Mouse (Mus musculus) heart, postnatal 0 days (tissue): ENCODE measurements at regions not wholly inside any gene's neighbourhood (a gene's known extent, or its start where the extent isn't known, plus 50 kb on each side); places are given as distances from the start of the nearest gene placed in this dataset.

Experiments used
- CTCF ChIP-seq: IDR thresholded peaks from 2 replicates; pipeline ENCODE4 v1.5.1; 2016; ENCODE audit warnings: antibody characterized with exemption, control low read depth, low read depth
- EP300 ChIP-seq: IDR thresholded peaks from 2 replicates; pipeline ENCODE4 v1.6.1; 2016; ENCODE audit warnings: antibody characterized with exemption, low read depth

DNA sequence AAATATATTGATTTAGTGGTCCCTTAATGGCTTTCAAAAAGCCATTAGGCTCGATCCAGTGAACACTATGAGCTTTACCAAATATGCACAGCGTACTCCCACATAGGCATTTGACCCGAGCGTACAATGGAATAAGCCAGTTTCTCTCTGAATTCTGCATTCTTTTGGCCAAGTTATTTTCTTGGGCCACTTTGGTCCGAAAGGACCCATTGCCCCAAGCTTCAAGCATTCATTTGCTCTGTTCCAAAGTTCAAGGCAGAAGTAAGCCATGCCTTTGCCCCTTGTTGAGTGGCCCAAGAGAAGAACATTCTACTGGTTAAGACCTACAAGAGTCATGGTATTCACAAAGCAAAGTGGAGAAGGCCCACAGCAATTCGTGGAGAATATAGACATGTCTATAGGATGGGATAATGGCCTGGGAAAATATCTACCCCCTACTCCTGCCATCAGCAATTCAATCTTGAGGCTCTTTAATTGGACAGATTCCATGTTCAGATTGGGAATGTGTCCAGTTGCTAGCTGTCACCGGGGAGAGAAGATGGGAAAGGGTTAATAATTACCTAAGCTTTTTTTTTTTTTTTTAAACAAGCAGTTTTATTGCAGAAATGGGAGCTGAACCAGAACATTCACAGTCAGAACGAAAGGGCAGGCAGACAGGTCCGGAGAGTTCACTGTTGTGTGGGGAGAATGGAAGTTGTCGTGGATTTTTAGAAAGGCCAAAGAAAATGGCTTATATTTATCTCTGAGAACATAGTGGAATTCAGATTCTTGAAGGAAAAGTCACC lies 175.5 kb upstream of the Nr2f2 start:
- TF ChIP-seq CTCF (no peak), EP300 (no peak)
